Mouse (Mus musculus) E14TG2a.4 (cell line): ENCODE measurements around the gene Btd.

Source experiments
- H3K27me3 ChIP-seq: 2 replicates; pipeline ENCODE4 v1.6.1; 2014; ENCODE audit warnings: low read length, control low read depth; ENCODE audit not compliant: insufficient read depth
- H3K36me3 ChIP-seq: 2 replicates; pipeline ENCODE4 v1.6.1; 2014; ENCODE audit warnings: low read length, control low read depth; ENCODE audit not compliant: insufficient read depth
- H3K4me1 ChIP-seq: replicated peaks from 2 replicates; pipeline ENCODE4 v1.6.1; 2014; ENCODE audit warnings: low read depth, low read length, control low read depth
- H3K4me3 ChIP-seq: replicated peaks from 2 replicates; pipeline ENCODE4 v1.5.1; 2014; ENCODE audit warnings: mild to moderate bottlenecking, low read length
- H3K9me3 ChIP-seq: 2 replicates; pipeline ENCODE4 v1.6.1; 2014; ENCODE audit warnings: low read length, control low read depth
- CTCF ChIP-seq: conservative IDR thresholded peaks from 2 replicates; pipeline ENCODE4 v1.5.1; 2014; ENCODE audit warnings: low read length
- NANOG ChIP-seq: IDR thresholded peaks from 2 replicates; pipeline ENCODE4 v1.6.1; 2014; ENCODE audit warnings: borderline replicate concordance, low read length, mixed read lengths
- POU5F1 ChIP-seq: IDR thresholded peaks from 2 replicates; pipeline ENCODE4 v1.6.1; 2014; ENCODE audit warnings: low read length, borderline replicate concordance

The Btd gene

GRCm38 (mm10) chr14:31696206-31696984 is 55.6 kb downstream of the Btd start:
- Histone ChIP-seq H3K4me3 (no peak overlapping the region), H3K9me3 (no peaks in the 10 kb centered on the region), H3K27me3 (no peaks in the 10 kb centered on the region), H3K4me1 (no peaks in the 10 kb centered on the region), H3K36me3 (peaks cover 43% of the 10 kb centered on the region)
- TF ChIP-seq POU5F1: no peak
- TF ChIP-seq CTCF: no peak
- no peak for TF ChIP-seq NANOG

- H3K36me3 ChIP-seq: peaks cover 49% of the 10 kb centered on the region
- no peaks in the 10 kb centered on the region for H3K9me3 ChIP-seq
- H3K4me1 ChIP-seq: no peaks in the 10 kb centered on the region
- no peaks in the 10 kb centered on the region for H3K27me3 ChIP-seq
- H3K4me3 ChIP-seq: no peak overlapping the region
- TF ChIP-seq POU5F1 (no peak), CTCF (no peak), NANOG (no peak)
Observed at GRCm38 (mm10) chr14:31696985-31697303, 56.1 kb downstream of the Btd start.

GRCm38 (mm10) chr14:31697346-31697745 is 56.5 kb downstream of the Btd start:
- Histone ChIP-seq H3K36me3 (peaks cover 53% of the 10 kb centered on the region), H3K9me3 (no peaks in the 10 kb centered on the region), H3K4me3 (no peak overlapping the region), H3K27me3 (no peaks in the 10 kb centered on the region), H3K4me1 (no peaks in the 10 kb centered on the region)
- TF ChIP-seq POU5F1: no peak
- TF ChIP-seq CTCF: no peak
- no peak for TF ChIP-seq NANOG

DNA sequence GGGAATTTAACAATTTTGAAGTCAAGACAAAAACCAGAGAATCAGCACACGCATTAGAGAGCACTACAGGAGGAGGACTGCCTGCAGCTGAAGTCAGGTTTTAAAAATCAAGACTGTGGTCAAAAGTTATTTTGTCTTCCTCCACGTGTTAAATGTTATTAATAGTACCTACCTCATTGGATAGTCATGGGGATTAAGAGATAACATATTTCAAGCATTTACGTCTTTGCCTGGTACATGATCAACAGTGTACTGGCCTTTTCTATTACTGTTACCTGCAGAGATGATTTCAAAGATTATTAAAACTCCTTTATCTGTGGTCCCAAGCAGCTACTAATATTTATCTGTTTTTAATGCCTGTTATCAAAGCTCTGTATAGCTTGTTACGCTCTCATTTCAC is 56.9 kb downstream of the Btd start:
- no peak overlapping the region for H3K4me3 ChIP-seq
- H3K4me1 ChIP-seq: no peaks in the 10 kb centered on the region
- TF ChIP-seq CTCF: no peak
- no peak for TF ChIP-seq POU5F1
- TF ChIP-seq NANOG: no peak
- peaks cover 57% of the 10 kb centered on the region for H3K36me3 ChIP-seq
- no peaks in the 10 kb centered on the region for H3K9me3 ChIP-seq
- H3K27me3 ChIP-seq: no peaks in the 10 kb centered on the region

DNA sequence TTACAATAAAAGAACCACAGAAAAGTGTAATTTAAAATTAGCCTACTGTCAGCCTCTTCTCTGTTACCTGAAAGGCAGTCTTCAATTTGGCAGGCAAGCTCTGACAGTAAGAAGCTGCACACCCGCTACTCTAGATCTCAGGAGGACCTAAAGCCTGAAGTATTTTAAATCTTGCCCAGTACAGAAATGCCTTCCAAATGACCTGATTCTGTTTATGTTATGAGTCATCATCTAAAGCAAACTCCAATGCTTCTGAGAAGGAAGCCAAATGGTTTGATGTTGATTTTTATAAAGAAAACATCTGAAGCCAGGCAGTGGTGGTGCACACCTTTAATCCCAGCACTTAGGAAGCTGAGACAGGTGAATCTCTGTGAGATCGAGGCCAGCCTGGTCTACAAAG is 59.5 kb downstream of the Btd start:
- no peak overlapping the region for H3K4me3 ChIP-seq
- peaks cover 81% of the 10 kb centered on the region for H3K36me3 ChIP-seq
- no peak for TF ChIP-seq POU5F1
- TF ChIP-seq CTCF: no peak
- TF ChIP-seq NANOG: no peak
- H3K9me3 ChIP-seq: no peaks in the 10 kb centered on the region
- H3K4me1 ChIP-seq: no peaks in the 10 kb centered on the region
- no peaks in the 10 kb centered on the region for H3K27me3 ChIP-seq

DNA sequence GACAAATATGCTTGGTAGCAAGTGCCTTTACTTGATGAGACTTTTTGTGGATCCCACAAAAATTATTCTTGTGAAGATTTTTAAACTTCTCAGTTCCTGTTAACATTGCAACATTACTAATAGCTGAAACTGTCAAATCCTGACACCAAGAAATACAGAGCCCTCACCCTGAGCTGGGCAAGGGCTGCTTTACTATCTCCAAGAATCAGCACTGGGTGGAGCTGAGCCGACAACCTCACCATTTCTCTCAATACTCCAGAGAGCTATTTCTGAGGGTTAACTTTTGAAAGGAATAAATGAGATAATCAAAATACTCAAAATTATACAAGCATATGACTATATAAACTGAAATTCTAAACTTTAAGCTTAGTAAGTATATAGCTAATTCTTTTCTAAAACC is 68.5 kb downstream of the Btd start:
- Histone ChIP-seq H3K27me3 (no peaks in the 10 kb centered on the region), H3K4me3 (no peak overlapping the region), H3K9me3 (no peaks in the 10 kb centered on the region), H3K36me3 (peaks cover 78% of the 10 kb centered on the region), H3K4me1 (no peaks in the 10 kb centered on the region)
- TF ChIP-seq CTCF (no peak), NANOG (no peak), POU5F1 (no peak)

GRCm38 (mm10) chr14:31715669-31716068 is 74.8 kb downstream of the Btd start:
- TF ChIP-seq POU5F1: no peak
- no peak for TF ChIP-seq NANOG
- TF ChIP-seq CTCF: no peak
- no peaks in the 10 kb centered on the region for H3K9me3 ChIP-seq
- H3K27me3 ChIP-seq: no peaks in the 10 kb centered on the region
- H3K4me1 ChIP-seq: no peaks in the 10 kb centered on the region
- peaks cover 83% of the 10 kb centered on the region for H3K36me3 ChIP-seq
- H3K4me3 ChIP-seq: no peak overlapping the region

- Histone ChIP-seq H3K9me3 (no peaks in the 10 kb centered on the region), H3K4me1 (no peaks in the 10 kb centered on the region), H3K36me3 (peaks cover 79% of the 10 kb centered on the region), H3K4me3 (no peak overlapping the region), H3K27me3 (no peaks in the 10 kb centered on the region)
- TF ChIP-seq NANOG (no peak), POU5F1 (no peak), CTCF (no peak)
Observed at GRCm38 (mm10) chr14:31717360-31717759, 76.5 kb downstream of the Btd start.
